Mouse (Mus musculus) embryonic fibroblast, embryonic 13.5 days (primary cell): ENCODE measurements around the gene Atg16l2.

Source experiments
- CTCF ChIP-seq: IDR thresholded peaks from 2 replicates; pipeline ENCODE4 v1.5.1; 2011; ENCODE audit warnings: mild to moderate bottlenecking, control low read depth, low read length, moderate library complexity, borderline replicate concordance; ENCODE audit not compliant: insufficient read depth
- POLR2A ChIP-seq: IDR thresholded peaks from 2 replicates; pipeline ENCODE4 v1.6.1; 2011; ENCODE audit warnings: low read depth, mild to moderate bottlenecking, control low read depth, low read length, moderate library complexity

GRCm38 (mm10) chr7:101302691-101303090 is 640 bp upstream of the Atg16l2 start:
- TF ChIP-seq CTCF (no peak), POLR2A (no peak)
